Mouse (Mus musculus) heart, adult 11 months (tissue): ENCODE results near the gene Zfp511.
A peak's percentile ranks its signal among the peaks of the same experiment; 100 is the strongest.

Experiments used
- DNase-seq: peaks from one replicate; pipeline ENCODE4 v3.0.0; 2022

Gene Zfp511

DNA sequence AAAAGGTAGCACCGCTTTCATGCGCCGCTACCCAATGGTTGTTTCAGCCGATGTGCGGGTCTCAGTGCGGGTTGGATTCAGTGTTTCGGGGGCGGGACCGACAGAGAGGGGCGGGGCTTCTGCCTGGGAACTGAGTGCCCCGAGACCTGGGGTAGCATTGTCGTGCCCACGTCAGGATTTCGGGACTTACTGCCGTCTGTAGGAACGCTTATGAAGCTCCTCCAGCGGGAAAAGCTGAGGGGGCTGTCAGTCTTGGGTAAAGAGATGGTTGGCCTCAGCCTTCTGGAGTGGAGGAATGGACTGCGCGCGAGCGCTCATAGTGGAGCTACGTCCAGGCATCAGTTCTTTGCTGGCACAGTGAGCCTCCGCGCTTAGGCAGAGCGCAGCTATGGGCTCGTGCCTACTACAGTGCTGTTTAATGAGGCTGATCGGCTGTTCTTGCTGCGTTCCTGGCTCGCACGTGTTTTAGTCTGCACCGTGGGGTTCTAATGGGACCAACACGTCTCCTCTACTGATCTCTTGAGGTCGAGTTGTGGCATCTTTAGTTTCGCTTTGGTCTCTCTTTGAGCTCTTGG, 13.0 kb downstream of the Zfp511 start:
- DNase-seq: peak; percentile 93

DNA sequence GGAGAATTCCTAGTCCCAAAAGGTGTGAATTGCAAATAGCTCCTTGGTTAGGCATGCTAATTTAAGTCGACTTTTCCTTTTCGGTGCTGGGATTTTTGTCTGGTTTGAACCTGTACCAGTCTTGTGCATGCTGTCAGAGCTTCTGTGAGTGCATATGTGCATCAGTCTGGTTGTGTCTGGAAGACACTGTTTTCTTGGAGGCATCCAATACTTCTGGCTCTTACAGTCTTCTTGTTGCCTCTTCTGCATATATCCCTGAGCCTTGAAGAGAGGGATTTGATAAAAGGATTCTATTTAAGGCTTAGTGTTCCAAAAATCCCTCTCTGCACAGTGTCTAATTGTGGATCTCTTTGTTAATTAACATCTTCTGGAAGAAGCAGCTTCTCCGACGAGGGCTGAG, 17.9 kb downstream of the Zfp511 start:
- DNase-seq: no peak

DNA sequence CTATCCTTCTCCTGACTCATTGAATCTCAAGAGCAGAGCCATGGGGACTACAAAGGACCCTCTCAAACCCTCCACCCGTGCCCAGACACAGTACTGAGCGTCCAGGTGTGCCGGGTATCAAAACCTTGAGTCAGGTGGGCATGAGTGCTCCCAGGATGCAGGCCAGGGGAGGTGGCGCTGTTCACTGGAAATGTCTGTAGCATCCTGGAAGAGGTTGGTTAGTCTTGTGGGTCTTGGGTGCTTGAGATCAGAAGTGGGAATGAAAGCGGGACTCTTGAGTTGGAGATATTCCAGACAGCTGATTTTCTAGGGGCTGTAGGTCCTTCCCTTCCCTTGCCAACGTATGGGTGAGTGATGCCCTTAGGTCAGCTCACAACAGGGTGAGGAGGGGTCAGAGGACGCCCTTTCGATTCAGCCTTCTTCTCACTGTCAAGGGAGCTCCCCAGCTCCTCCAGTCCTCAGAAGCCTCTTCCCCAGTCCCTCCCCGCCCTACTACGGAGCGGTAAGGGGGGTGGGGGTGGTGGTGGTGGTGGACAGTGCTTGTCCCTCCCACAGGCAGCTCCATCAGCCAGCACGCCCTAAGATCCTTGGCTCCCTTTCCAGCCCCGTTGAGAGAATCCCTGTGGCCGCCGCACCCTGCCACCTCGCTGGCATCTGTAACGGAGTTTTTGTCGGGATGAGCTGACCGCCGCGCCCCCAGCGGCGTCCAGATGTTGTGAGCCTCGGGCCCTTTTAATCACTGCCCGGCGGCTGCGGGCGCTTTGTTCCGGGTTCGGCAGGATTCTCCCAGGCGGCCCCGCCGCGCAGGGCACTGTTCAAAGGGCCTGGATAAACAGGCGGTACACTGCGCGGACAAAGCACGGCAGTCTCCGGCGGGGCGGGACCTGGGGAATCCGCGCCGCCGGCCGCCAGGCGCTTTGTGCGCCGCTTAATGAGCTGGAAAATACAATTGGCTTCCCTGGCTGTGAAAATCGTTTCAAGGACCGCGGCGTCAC, 21.5 kb downstream of the Zfp511 start:
- DNase-seq: peak; percentile 89

DNA sequence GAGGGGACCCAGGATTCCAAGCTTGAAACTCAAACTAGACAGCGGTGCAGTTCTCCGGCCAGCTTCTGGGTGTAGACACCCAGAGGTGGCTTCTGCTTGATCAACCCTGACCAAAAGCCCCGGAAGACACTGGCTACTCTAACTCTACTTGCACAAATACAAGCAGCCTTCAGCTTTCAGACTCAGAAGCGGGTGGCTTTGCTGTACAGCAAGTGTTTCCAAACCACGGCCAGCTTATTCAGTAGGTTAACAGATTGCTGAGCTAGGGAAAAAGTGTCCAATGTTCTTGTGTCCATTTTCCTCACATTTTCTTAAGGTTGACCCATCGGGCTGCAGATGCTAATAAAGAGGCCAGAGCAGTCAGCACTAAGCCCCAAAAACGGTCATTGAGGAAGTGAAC, 22.3 kb downstream of the Zfp511 start:
- no peak for DNase-seq

DNA sequence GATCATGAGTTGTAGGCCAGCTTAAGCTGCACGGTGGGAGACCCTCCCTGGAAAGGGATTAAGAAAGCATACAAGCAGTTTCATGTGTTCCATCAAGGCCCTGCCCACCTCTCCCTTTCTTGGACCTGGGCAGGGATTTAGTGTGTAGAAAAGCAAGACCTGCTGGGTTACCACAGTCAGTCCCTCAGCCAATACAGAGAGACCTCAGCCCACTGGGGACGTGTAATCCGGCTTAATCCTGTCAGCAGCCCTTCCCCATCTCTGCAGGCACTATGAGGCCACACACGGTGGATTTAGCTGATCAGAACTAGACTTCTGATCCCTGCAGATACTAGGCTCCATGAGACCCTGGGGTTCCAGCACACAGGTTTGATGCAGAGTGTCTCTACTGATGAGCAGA, 23.4 kb downstream of the Zfp511 start:
- no peak for DNase-seq

DNA sequence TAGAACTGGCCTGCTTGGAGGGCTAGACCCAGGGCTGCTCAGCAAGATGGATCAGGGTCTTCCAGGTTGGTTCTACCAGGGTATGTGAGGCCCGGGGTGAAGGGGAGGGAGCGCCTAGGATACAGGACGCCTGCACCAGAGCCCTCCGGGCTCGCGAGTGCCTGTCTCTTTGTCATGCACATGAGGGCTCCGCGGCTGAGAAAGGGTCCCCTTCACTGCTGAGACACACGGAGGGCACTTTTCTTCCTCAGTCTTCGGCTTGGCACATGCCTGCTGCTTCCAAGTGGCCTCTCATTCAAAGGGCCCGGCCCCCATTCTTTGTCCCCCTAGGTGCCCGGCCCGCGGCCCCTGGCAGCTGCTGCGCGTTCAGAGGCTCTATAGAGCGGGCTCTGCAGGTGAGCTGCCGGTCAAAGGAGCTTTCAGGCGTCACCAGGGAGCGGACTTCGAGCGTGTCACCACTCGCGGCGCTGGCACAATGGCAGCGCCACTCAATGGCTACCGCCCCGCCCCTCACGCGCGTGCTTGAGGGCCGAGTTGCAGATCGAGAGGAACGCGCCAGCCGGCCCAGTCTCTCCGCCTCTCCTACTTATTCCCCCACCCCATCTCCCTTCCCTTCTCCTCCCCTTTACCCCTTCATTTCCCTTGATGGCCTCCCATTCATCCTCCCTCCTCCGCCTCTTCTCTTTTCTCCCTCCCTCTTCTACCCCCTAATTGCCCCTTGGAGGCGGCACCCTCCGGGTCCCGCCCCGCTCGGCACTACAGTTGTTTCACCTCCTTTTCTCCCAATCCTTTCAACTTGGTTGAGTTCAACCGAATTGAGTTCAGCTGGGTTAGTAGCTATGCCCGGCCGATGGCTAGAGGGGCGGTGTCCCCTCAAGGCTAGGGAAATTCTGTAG, 25.0 kb downstream of the Zfp511 start:
- no peak for DNase-seq

DNA sequence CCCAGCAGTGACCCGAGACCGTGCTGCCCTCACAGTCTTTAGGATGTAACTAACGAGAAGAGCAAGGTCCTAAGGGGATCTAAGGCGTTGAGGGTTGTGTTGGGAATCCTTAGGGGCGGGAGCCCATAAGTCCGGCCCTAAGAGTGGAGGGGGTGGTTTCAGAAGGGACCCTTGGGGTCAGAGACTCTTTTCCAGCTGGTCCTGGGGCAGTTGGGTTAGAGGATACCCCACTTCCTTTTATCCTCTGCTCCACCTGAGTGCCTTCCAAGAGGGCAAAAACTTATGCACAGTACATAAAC, 25.6 kb downstream of the Zfp511 start:
- DNase-seq: no peak

DNA sequence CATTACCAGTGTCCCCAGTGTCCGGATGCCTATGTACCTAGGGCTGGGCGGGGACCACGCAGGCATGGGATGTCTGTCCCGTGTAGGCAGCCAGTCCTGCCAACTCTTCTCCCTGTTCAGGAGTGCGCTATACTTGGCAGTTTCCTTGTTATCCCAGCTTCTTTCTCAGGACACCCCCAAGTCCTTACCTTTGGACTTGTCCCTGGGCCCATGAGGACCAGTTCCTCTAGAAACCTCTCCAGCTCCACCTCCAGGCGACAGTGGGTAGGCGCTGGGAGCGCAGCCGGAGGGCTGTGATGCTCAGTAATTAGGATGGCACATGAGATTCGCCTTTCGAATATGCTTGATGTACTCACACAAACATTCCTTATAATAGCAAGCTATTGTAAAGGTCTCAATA, 26.1 kb downstream of the Zfp511 start:
- DNase-seq: no peak

DNA sequence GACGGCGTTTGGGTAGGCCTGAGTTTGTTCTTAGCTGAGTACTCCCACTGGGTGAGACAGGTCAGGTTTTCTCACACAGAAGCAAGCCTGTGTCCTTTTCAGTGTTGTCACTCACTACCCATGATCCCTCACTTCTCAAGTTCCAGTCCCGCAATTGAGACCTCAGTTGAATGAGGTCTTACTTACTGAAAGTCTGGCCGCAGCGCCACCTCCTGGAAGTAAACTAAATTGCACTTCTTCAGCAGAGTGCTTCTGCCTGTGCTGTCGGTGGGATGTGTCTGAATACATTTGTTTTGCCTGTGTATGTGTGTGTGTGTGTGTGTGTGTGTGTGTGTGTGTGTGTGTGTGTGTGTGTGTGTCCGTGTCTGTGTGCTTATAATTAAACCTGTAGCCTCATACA, 26.9 kb downstream of the Zfp511 start:
- DNase-seq: no peak

DNA sequence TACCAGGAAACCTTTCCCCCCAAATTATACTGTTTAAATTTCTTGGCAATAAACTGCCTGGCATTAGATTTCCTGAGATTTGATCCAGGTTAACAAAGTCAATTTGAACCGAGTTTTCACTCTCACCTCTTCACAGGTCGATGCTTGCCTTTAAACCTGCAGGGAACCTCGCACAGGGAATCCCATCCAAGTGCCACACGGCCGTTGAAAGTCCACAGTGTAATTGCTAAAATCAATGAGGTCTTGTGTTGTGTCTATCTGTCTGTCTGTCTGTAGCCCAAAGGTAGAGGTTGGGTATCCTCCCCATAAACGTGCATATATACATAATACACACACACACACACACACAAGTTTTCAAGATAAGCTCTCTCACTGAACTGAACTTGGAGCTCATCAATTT, 31.2 kb downstream of the Zfp511 start:
- DNase-seq: no peak

DNA sequence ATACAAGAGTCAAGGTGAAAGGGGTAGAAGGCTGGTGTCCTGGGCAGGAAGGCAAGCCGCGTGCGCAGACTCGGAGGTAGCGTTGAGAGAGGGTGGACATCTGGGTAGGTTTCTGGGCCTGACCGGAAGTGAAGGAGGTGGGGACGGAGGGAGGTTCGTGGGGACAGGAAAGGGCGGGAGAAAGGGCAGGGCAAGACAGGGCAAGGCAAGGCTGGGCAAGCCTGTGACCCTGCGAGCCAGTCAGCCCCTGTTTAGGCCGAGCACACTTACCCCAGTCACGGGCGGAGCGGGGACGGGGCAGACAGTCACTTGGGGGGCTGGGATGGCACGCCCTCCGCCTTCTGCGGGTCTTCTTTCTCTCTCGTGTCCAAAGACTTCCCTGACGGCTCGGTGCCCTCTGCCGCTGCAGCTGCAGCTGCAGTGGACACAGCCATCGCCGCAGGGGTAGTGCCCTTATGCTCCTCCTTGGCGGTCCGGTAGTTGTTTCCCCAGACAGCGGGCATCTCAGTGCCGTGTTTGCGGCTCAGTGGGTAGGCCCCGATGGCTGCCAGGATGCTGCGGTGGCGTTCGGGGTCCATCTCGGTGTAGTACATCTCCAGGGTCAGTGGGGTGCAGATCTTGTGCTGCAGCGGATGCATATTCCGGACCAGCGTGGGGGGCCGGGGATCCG, 34.0 kb downstream of the Zfp511 start:
- DNase-seq: peak; percentile 95

DNA sequence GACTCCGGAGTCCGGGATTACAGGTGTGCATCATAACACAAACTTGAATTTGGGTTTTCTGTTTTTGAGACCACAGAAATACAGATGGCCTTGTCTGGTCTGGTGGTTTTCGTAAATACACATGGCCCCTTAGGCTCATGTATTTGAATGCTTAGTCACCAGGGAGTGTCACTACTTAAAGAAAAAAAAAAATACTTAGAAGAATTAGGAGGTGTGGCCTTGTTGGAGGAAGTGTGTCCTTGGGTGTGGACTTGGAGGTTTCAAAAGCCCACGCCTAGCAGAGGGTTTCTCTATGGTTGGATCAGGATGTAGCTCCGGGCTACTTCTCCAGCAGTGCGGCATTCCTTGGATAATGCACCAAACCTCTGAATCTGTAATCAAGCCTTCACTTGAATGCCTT, 41.5 kb downstream of the Zfp511 start:
- no peak for DNase-seq

DNA sequence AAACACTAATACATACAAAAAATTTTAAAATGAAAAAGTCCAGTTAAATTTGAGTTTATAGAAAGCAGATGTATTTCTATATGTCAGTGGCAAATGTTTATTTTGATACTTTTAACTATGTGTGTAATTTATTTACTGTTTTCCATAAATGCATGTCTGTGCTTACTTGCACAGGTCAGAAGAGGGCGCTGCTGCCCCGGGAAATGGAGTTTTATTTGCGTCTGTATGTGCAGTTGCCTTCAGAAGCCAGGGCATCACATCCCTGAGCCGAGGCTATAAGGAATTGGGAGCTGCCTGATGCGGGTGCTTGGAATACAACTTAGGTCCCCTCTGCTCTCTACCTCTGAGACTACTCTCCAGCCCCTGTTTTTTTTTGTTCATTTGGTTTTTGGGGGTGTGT, 42.5 kb downstream of the Zfp511 start:
- no peak for DNase-seq

DNA sequence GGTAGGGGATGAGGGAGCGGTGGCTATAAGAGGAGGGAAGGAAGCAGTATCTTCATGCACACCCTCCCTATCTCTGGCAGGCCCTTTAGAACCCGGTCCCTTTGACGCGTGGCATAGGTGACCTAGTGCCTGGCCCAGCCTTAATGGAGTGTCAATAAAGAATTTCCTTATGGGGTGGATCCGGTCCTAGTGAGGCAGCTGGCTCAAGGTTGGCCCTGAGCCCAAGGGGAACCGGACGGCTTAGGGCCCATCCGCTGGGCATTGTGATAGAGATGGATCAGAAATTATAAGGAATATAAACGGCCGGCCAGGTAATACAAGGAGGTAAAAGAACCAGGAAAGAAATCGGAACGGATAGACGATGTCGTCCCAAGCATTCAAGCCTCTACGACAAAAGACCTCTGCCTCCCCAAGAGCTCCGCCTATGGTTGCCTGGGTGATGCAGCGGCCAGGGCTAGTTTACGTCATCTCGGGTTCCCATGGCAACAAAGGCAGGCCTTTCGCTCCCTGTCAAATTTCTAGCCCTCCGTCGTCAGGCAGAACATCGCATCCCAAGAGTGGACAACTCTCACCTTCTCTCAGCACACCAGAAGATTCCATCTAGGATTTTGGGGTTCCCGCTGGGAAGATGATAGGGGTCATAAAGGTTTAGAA, 44.4 kb downstream of the Zfp511 start:
- DNase-seq: peak; percentile 95

DNA sequence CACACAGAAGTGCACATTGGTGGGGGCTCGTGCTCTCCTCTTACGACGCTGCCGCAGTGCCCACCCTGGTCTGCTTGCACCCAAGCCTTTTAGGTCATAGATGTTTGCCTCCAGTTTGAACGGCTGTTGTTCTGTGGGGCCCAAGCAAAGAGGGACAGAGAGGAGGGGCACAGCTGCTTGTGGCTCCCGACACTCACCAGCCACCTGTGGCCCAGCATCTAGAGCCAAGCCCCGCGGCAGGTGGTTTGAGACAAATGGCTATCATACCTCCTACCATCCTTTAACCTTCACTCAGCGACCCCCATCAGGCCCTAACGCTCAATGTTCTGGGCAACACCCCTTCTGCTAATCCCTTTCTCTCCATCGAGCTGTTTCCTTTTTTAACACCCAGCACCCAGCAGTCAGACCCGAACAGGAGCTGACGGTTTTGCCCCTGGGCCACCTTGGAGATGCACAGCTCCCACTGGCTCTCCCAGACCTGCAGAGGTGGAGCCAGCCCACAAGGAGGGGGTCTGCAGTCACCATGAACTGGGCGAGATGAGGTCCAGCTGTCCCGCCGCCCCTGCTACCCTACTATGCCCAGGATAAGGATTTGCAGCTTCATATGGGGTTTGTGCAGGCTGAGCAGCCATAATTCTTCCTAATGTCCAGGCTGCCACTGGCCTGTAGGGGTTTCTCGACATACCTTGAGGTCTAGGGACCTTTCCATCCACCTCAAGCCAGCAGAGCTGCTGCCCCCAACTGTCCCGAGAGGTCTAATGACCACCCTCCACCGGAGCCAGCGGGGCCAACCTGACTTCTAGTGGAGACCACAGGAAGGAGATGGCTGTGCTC, 45.4 kb downstream of the Zfp511 start:
- no peak for DNase-seq

DNA sequence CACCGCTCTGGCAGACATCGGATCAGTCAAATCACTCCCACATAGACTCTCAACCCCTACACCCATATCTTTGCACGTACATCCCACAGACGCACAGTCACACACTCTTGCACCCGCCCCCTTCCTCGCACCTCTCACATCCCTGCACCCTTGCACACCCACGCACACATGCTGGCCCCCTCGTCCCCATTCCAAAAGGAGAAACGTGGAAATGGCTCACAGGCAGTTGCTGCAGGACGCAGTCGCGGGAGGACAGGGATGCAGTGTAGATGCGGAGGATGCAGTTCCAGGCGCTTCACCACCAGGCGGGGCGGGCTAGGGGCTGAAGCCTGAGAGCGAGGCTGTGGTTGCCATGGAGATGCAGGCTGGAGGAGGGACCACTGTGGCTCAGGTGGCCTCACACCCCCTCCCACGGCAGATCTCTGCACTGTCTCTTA, 46.1 kb downstream of the Zfp511 start, which contains the start of gene Caly:
Gene Caly, minus strand, starts transcription at position 307 of the 437 bp plus-strand sequence.
- DNase-seq: no peak
